Mouse (Mus musculus) gastrocnemius, postnatal 25 days (tissue): ENCODE data around the gene Syce3. TPM values are rescaled to one million over a fixed set of nuclear protein-coding genes. Genes with fewer than 3 reads are reported as not detected.

ENCODE experiments used
- DNase-seq: peaks from one replicate; pipeline ENCODE4 v3.0.0; 2022
- total RNA-seq, 2 experiments: library from RNA; stranded (reverse); gene quantifications; 1 replicate in 1 of 2; 2 replicates in 1 of 2; pipeline ENCODE4 v1.2.3; 2021

Syce3 gene
- total RNA-seq, 2 experiments from 2014 or later: not detected

DNA sequence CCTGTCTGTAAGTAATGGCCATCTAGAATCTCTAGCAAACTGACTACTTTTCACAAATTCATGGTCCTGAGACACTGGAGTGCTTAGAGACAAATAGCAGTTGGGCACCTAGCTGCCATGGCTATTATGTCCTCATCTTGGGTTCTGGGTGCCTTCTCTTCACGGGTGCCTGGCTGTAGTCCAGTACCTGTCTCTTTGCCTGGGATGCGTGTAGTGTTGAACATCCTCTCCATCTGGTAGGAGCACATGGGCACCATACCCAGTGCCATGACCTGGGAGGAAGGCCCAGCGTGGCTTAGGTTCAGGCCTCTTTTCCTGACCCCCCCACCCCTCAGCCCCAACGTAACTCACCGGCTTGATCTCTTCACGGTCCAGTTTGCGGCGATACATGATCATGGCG, 11.6 kb upstream of the Syce3 start:
- DNase-seq: no peak

DNA sequence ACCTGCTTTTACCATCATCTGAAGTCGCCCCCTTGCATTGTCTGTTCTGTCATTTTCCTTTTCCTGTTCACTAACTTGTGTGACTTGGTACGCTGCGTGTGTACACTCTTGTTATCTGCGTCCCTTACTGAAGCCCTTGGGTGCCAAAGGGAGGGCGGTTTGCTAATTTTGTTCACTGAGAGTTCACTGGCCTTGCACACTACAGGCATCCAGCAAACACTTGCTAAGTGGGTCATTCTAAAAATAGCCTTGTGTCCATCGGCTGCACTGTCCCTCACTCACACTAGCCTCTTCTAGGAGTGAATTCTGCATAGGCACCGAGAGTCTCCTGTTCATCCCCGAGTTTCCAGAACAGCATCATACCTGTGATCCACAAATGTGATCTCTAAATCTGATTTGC, 5.0 kb upstream of the Syce3 start:
- no peak for DNase-seq

DNA sequence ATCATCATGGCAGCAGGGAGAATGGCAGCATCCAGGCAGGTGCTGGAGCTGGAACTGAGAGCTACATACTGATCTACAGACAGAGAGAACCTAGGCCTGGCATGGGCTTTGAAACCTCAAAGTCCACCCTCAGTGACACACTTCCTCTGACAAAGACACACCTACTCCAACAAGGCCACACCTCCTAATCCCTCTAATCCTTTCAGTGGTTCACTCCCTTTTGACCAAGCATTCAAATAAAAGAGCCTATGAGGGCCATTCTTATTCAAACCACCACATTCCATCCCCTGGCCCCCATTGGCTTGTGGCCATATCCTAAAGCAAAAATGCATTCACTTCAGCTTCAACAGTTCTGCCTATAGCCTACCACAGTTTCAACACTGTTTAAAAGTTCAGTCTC, 3.6 kb downstream of the Syce3 start:
- no peak for DNase-seq

DNA sequence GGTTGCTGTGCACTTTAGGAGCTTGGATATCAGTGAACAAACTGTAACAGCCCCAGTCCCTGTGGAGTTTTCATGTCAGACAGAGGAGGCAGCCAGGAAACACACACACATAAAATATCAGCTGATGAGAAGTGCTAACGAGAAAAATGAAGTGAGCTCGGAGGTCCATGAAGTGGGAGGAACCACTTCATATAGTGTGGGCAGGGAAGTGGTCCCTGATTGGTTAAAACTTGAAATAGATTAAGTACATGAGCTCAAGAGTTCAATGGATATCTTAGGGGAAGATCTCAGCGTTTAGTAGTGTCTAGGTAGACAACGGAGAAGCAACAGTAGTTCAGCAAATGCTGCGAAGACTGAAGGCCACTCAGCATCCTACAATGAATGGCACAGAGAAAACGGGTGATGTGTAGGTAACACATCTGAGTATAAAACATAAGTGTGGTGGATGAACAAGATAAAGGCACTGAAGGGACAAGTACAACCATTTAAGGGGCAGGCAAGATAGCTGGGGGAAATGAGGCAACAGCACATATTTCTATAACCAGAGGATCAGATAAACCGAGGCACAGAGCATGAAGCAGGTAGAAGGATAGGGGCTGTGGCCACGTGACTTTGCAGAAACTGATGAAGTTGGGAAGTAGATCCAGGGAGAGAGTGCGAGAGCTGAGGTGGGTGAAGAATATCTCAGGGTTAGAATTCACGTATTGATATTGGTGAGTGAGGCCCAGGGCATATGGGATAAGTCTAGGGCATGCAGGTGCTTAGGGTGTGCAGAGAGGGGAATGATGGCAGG, 5.3 kb downstream of the Syce3 start:
- no peak for DNase-seq

DNA sequence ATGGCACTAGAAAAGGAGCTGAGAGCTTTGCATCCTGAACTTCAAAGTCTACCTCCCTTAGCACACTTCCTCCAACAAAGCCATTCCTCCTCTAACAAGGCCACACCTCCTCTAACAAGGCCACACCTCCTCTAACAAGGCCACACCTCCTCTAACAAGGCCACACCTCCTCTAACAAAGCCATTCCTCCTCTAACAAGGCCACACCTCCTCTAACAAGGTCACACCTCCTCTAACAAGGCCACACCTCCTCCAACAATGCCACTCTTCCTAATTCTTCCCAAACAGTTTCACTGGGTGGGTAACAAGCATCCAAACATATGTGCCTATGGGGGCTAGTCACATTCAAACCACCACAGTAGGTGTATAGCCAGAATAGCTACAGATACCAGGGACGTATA, 7.8 kb downstream of the Syce3 start:
- DNase-seq: no peak

DNA sequence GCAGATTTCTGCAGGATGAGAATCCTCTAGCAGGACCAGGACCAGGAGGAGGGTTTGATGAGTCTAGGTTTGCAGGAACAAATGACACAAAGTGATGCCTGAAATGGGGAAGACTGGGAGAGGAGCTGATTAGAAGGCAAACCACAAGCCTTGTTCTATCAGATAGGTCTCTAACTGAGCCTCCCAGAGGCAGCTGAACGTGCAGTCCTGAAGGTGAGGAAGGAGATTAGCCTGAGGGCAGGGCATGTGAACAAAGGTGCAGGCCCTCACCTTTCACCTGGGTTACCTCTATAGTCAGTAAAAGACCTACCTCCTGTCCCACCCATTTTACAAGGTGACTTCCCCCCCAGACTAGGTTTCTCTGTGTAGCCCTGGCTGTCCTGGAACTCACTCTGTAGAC, 10.6 kb downstream of the Syce3 start:
- no peak for DNase-seq

DNA sequence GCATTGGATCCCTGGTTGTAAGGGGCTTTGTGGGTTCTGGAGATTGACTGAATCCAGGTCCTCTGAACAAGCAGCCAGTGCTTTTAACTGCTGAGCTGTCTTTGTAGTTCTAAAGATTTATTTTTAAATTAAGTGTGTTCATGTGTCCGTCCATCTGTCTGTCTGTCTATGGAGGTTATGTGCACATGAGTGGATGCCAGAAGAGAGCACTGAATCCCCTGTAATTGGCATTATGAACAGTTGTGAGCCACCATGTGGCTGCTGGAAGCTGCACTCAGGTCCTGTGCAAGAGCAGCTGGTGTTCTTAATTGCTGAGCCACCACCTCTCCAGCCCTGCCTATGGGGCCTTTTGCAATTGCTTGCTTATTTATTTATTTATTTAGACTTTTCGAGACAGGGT, 12.2 kb downstream of the Syce3 start:
- no peak for DNase-seq

DNA sequence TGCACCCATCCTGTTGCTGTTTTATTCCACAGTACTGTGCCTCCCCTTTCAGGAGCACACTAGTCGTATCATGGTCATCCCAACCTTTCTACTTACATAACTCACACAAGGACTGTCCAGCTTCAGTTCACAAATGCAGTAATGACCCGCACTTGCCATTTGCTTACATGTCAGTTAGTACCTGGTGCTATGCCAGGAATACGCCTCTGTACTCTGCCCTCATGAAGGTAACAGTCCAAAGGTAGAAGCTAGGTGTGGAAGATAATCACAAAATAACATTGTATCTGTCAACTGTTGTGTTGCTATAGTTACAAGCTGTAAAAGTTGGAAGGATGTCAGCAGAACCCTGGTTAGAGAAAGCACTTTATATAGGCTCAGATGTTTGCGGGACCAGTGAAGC, 13.4 kb downstream of the Syce3 start:
- no peak for DNase-seq

DNA sequence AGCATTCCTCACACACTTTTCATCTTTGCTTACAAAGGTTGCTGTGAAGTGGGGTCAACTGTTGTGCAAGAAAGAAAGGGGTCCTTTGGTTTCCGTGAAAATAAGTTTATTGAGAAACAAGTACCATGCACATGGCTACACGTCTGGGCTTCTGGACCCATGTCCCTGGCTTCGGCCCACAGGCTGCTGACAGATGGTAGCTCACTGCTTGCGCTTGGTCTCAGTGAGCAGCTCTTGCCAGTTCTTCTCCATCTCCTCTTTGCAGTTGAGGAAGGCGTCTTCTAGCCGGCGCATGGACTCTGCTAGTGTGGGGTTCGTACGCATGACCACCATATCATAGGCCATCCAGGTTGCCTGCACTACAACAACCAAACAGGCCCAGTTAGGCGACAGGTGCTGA, 20.2 kb downstream of the Syce3 start:
- no peak for DNase-seq

DNA sequence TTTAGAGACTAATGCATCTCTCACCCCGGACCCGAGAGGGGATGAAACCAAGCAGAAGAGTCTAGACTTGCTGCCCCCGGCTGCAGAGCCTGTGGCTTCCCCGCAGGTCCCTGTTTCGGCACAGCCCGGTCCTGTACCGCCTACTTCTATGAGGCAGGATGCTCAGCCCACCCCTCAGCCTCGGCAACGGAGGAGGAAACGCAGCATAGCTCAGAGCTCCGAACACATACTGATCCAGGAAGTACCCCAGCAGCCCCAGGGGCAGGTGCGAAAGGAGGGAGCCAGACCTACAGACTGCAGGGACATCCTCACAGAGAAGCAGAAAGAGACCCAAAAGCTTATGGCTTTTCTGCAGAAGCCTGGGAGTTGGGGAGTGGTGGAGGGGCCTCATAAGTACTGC, 23.2 kb downstream of the Syce3 start:
- DNase-seq: no peak

DNA sequence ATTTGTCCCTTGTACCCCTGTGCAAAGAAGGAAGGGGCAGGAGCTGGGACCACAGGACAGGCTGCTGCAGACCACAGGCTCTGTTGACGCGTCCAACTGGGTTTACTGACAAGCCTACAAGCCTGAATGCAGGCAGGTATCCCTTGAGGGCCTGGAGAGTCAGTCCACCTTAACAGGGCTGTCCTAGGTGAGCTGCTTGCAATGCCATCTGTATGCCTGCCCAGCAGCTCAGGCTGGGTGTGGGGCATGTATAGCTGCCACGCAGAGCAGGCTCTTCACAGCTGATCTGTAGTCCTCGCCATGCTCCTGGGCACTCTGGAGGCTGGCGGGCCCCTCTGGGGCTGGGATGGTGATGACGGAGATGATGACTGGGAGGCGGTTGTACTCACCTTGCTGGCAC, 25.7 kb downstream of the Syce3 start, which contains the start of gene Klhdc7b:
Gene Klhdc7b (plus strand): TSS at position 301 of the 400 bp plus-strand sequence.
- DNase-seq: no peak

DNA sequence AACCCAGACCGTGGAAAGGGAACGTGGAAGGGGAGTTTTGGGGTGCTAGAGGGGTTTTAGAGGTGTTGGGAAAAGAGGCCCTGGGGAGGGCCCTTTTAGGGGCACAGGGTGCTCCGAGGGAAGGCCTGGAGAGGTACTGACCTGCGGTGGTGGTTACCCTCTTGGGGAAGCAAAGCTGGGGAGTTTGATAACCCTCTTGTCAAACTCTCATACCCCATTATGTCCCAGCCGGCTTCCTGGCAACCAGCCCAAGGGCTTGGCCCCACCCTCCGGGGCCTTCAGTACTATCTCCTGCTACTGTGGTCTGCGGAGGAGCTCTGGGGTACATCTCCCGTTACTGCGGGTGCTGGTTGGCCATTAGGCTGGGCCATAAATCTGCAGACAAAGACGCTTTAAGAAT, 30.9 kb downstream of the Syce3 start:
- no peak for DNase-seq

DNA sequence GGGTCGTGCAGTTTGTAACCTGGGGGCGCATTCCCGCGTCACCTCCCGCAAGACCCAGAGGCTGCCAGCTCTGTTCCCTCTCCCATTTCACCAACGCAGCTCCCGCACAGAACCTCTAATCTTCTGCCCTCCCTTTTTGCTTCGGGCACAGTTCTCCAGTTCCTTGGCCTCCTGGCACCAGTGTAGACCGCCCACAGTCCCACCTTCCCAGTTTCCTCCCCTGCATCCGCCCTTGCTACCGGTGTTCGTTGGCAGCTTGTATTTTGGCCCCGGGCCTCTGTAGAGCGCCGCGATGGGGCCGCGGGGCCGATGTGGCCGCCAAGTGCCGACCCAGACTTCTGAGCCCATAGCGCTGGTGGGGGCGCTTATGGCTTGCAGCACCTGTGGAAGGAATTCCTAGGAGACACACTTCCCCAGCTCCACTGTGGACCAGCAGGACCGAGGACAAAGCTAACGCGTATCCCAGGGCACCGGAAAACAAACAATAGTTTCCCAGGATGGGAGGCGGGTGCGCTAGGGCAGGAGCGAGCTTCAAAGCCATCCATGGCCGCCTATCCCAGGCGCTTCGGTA, 31.4 kb downstream of the Syce3 start, which contains the start of gene Odf3b:
Gene Odf3b (minus strand): TSS at position 452 of the 571 bp plus-strand sequence.
- no peak for DNase-seq

DNA sequence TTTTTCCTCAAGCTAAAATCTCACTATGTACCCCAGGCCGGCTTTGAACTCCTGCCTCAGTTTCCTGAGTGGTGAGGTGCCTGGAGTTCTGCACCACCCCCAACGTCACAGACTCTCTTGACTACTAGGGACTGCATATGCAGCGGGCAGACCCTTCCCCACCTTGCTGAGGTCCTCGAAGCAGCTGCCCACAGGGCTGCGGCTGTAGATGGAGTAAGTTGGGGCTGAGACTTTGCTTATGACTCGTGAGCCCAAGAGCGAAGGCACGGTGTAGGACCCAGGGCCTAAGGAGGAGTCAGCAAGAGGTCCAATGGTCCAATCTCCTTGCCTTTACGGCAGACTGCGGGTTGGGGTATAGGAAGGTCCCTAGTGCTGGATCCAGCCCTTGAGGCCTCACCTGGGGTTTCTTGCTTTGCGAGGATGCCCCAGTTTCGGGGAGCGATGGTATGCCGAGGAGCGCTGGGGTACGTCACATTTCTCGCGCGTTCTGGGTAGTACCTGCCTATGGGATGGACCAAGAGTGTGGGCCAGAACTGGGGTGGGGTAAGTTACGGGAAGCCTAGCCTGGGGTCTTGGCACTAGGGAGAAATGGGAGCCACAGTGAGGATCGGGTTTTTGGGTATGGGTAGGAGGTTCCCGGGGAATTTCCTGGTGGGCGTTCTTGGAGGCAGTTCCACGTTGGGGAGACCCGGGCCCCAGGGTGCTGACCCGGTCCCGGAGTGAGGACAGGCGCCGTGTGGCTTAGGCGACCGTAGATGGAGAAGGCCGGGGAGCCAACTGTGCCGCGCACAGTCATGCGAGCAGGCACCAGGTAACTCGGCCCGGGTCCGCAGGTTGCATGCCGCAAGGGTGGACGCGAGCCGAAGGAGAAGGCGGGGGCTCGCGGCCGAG, 32.1 kb downstream of the Syce3 start:
- no peak for DNase-seq

DNA sequence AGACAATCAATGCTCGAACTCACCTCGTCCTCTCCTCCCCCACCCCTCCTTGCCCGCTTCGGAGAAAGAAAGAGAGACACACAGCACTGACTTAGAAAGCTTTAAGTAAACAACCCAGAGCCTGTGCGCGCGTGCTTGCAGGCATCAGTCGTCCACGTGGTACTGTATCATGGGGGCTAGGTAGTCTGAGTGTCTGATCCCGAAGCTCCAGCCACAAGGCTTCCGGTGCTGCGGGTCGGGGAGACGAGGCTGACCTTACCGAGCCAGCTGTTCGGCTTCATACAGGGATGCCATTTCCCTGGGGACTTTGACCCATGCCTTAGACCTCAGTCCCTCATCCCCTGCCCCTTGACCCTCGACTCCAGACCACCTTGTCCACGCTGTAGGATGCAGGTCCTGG, 32.9 kb downstream of the Syce3 start:
- DNase-seq: no peak

DNA sequence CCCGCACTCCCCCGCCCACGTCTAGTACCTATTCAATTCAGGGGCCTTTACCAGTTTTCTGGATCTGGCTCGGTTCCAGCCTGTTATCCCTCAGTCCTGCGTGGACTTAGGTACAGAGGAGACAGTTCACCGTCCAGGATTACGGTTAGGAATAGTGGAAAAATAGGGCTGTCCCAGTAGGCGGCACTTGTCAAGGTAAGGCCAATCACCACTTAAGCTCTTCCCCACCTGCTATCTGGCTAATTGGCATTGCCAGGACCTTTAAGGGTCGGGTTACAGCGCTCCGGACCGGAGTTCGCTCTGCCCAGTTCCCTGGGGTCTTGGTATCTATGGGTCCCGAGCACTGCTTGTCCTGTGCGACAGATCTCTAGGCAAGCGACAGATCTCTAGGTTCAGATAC, 33.3 kb downstream of the Syce3 start, which contains the start of gene Tymp:
Gene Tymp (minus strand): TSS at position 83 of the 400 bp plus-strand sequence.
- DNase-seq: no peak

DNA sequence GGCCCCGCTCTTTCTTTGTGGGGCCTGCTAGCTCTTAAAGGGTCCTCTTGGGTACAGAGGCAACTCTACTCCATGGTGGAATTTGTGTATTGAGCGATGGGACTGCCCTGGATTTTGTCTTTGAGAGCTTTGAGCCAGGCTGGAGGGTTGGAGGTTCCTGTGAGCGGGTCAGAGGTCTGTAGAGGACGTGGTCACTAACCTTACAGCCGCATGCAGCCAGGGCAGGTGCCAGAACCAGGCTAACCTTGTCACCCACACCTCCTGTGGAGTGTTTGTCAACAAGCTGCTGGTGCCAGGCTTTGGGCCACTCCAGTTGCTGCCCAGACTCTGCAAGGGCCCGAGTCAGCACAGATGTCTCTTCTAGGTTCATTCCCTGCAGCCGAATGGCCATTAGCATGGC, 34.3 kb downstream of the Syce3 start:
- DNase-seq: no peak

DNA sequence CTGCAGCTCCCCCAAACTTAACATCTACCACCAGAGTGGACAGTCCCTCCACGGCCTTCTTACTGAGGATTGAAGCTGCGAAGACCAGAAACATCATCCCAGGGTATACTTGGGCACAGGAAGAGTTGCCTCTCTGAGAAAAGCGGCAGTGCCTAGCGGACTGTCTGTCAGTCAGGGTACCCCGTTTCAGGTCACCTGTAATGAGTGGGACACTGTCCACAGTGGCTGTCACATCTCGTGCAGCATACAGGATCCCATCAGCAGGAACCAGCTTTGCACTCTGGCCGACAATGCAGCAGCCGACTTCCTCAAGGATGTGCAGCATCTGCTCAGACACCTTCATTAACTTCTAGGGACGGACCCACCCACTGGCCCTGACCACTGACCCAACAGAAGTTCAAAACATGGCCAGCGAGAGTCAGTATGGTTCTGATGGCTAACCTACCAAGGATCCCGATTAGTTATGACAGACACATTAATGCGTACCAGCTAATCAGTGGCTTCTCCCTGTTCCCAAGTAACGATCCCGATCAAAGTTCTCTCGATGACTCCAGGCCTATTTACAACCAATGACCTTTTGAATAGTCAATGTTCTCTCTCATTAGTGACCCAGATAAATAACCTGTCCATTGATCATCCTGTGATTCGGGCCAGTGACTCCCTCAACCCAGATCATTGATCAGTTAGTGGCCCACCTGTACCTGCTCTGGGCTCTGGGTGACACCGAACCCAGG, 35.3 kb downstream of the Syce3 start:
- no peak for DNase-seq

DNA sequence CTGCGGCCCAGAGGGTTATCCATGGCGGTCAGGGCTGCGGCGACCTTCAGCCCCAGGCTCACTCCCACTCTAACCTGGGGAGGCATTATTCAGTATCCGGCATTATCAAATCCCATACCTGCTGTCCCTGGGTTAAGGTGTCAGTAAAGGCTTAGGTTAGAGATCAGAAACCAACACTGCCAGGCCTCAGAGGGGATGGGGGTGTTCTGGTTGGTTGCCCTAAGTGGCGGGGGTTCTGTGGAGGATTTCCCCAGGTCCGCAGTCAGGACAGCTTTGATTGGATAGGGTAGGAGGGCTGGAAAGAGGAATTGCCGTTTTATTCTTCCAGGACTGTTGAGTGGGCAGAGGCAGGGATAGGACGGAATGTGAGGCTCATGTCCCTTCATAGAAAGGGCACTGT, 36.0 kb downstream of the Syce3 start:
- DNase-seq: no peak

DNA sequence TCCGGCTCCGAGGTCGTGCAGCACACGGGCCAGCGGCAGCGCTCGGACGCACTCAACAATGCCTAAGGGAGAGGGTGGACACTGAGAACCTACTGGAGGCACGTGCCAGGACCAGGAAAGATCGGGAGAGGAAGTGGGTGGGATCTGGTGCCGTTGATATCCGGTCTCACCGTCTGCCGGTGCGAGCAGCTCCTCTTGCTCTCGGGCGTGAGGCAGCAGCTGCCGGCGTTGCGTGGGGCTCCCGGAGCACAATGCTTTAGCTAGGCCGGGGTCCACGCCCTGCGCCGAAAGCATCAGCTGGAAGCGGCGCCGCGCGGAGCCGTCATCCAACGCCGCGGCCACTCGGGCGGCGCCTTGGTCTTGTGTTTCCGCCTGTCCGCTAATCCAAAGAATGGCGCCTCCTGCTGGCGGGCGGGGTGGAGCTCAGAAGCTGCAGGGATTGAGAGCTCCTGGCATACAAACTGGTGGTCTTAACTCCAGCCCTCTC, 36.5 kb downstream of the Syce3 start, which contains the start of gene Sco2:
Gene Sco2 (minus strand): TSS at position 85 of the 487 bp plus-strand sequence.
- peak; percentile 84 for DNase-seq

DNA sequence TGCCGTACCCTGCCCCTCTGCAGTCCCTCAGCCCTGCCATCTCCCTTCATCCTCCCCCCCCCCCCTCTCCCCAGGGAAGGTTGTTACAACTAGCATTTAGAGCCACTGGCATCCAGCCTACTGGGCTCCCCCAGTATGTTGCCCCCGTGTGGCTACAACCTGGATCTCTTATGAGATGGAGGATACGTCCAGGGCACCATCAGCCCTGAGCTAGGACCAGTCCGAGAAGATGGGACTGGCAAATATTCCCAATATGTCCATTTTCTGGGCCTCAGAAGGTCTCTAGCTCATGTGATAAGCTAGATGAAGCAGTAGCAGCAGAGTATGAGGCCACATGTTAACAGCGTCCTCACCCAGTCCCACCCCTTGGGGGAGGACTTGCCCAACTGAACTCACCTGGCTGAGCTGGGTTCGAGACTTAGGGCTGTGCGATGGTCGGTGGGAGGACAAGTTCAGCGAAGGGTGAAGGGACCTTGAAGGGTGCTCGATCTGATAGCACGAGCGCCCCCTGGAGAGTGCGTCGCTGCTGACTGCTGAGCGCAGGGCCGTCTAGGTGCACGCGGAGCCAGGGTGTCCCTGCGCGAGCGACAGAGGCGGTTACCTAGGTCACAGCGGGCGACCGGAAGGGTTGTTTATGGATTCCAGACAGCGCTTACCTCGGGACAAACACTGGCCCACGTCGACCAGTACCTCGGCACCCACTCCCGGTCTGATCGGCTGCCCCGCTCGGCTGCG, 37.1 kb downstream of the Syce3 start:
- DNase-seq: peak; percentile 80
